Mouse (Mus musculus) layer of hippocampus, postnatal 14 days (tissue): ENCODE data around the gene Slco3a1. TPM values are rescaled to one million over a fixed set of nuclear protein-coding genes. Genes with fewer than 3 reads are reported as not detected.

Experiments
- DNase-seq, 2 experiments: peaks; one replicate each; pipeline ENCODE4 v3.0.0; 2021 to 2022; ENCODE audit warnings: low spot score in 2 of 2, mixed read lengths in 1 of 2
- total RNA-seq, 2 experiments: library from RNA; stranded (reverse); gene quantifications; 2 replicates each; pipeline ENCODE4 v1.2.3; 2021

Gene Slco3a1
- total RNA-seq, 2 experiments from 2014 or later = 67.3 to 69.3 TPM

GRCm38 (mm10) chr7:74389570-74389969 lies 165.0 kb downstream of the Slco3a1 start:
- DNase-seq = no peak

- DNase-seq = peak; percentile 52 to 70
Observed at GRCm38 (mm10) chr7:74386257-74386656, 168.3 kb downstream of the Slco3a1 start.

DNA sequence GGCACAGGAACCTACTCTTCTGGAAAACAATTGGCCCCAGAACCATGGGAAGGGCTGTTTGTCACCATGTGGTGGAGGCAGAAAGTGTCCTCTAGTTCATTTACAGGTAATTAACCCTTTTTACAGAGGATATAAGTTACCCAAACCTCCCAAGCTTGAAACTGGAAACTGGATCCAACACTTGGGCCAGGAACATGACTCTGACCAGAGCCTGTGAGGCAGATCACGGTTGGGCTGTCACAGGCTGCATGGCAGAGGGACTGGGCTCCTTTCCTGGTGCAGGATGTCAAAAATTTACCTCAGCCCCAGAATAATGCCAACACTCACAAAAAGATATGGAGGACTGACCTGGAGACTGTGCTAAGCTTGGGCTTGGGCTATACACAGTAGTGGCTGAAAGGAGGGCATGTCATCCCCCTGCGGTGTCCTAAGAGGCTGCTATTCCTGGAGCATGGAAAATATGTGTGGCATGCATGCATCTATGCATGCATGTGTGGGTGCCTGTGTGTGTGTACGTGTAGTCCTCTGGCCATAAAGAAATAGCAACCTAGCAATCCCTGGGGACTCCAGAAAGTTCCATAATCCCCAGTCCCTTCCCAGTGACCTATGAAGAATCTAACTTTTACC lies 171.4 kb downstream of the Slco3a1 start:
- DNase-seq = no peak

GRCm38 (mm10) chr7:74382286-74382685 lies 172.3 kb downstream of the Slco3a1 start:
- no peak for DNase-seq

- DNase-seq = no peak
Observed at GRCm38 (mm10) chr7:74381881-74382281, 172.7 kb downstream of the Slco3a1 start.

DNA sequence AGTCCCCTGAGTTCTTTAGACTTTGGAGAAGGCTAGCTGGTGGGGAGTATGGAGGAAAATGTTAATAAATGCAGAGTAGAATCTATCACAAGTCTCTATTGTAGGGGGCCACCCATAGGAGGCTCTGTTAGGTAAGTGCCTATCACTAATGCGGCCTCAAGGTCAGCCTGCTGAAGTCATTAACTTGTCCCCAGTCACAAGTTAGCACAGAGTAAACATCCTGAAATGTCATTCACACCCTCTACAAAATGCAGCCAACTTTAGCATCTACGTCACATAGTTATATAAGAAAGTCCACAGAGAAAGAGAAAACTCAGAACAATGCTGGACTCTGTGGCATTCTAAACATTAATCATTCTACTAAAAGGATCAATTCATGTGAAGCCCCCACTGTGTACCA lies 173.5 kb downstream of the Slco3a1 start:
- DNase-seq = no peak

- DNase-seq = no peak
Observed at GRCm38 (mm10) chr7:74377909-74378308, 176.7 kb downstream of the Slco3a1 start.

DNA sequence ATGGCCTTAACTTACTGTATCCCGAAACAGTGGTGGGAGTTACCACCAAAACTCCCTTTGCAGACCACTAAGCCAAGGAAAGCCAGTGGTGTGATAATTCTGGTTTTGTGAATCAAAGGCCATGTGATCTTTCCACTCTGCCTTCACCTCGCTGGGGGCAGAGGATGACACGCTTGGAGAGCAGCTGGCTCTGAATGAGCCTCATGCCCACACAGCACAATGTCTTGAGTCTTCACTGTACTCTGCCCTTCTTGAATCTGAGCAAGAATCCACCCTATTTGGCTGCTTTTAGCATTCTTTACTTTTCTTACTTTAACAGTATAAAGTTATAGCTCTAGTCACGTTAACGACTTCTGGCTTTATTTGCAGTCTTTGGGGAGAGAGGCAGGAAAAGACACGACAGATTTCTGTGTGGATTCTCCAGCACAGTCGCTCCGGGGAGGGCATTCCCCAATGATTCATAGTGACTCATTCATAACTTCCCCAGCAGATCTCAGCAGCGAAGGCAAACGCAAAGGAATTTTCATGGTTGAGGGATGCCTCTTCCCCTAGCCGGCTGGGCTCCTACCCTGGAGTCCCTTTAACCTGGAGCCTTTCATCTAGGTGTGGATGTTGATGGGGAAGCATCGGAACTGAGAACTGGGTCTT lies 178.1 kb downstream of the Slco3a1 start:
- peak in 1 of 2 experiments; percentile 43 for DNase-seq

GRCm38 (mm10) chr7:74375174-74375957 lies 179.2 kb downstream of the Slco3a1 start:
- DNase-seq = no peak

- no peak for DNase-seq
Observed at GRCm38 (mm10) chr7:74373056-74373455, 181.5 kb downstream of the Slco3a1 start.

DNA sequence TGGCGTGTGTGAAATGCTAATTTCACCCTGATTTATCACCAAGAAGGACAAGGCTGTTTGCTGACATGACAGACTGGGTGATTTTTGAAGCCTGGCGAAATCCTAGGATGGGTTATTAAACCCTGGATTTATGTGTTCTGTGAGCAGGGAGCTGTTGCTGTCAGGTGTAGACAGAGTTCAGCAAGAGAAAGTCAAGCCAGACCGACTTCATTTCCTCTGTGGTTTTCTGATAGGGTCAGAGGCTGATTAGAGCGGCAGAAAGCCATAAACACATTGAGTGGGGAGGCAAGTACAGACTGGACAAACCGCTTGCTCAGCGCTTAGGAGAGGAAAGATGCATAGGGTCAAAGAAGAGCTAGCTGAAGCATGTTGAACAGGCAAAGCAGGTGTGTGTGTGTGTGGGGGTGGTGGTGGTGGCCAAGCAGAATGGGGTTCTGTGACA lies 182.4 kb downstream of the Slco3a1 start:
- DNase-seq = no peak

GRCm38 (mm10) chr7:74371656-74372055 lies 182.9 kb downstream of the Slco3a1 start:
- no peak for DNase-seq

GRCm38 (mm10) chr7:74371208-74371607 lies 183.4 kb downstream of the Slco3a1 start:
- DNase-seq = peak in 1 of 2 experiments; percentile 69

DNA sequence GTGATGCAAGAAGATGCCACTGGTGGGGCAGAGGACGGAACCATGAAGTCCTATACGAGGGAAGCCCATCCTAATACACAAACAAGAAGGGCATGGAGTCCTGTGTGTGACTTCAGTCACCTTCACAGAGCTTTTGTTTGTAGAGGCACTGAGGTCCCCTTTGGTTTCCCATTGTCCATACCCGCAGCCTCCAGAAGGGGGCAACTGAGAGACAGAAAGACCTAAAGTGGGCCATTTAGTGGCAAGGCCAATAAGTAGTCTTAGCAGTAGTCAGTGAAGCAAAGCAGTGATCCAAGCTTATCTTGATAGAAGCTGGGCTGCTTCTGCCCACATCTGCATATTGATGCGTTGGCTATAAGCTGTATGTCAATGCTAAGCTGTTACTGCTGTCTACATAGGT lies 184.9 kb downstream of the Slco3a1 start:
- DNase-seq = no peak

GRCm38 (mm10) chr7:74368256-74368980 lies 186.2 kb downstream of the Slco3a1 start:
- DNase-seq = no peak

GRCm38 (mm10) chr7:74367350-74367749 lies 187.2 kb downstream of the Slco3a1 start:
- DNase-seq = peak; percentile 53 to 58

GRCm38 (mm10) chr7:74365623-74366022 lies 189.0 kb downstream of the Slco3a1 start:
- no peak for DNase-seq

- no peak for DNase-seq
Observed at GRCm38 (mm10) chr7:74364956-74365355, 189.6 kb downstream of the Slco3a1 start.

GRCm38 (mm10) chr7:74363440-74363839 lies 191.1 kb downstream of the Slco3a1 start:
- no peak for DNase-seq

DNA sequence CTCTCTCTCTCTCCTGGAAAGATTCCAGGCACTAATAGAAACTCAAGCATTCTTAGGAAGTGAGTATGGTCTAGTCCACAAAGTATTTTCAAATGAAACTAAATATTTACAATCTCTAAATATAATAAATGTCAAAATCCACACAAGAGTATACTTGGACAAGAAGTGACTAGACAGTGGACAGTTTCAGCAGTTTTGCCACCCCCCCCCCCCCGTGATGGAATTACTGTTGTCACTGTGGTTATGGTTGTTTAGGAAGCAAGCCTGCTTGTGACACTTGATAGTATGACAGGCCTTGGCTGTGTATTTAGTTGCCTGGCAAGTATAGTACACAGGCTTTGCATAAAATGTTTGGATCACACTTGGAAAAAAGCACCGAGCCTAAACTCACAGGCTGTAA lies 192.9 kb downstream of the Slco3a1 start:
- no peak for DNase-seq

DNA sequence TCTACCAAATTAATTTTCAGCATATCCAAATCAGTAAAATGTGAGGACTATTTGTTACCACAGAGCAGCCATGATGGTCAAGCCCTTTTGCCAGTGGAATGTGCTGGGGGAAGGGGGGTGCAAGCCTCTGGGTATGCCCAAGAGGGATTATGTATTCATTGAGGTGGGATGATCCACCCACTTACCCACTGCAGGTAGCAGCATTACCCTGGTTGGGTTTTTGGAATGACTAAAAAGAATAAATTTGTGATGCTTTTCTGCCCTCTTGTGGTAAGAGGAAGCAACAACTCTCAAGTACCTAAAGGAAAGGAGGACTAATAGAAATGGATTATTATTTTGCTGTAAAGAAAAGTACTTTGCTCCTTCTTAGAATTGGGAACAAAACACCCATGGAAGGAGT lies 197.6 kb downstream of the Slco3a1 start:
- DNase-seq = peak in 1 of 2 experiments; percentile 70
